Mouse (Mus musculus) E14TG2a.4 (cell line): ENCODE data around the gene Rsg1.

Experiments used
- CTCF ChIP-seq: conservative IDR thresholded peaks from 2 replicates; pipeline ENCODE4 v1.5.1; 2014; ENCODE audit warnings: low read length
- NANOG ChIP-seq: IDR thresholded peaks from 2 replicates; pipeline ENCODE4 v1.6.1; 2014; ENCODE audit warnings: borderline replicate concordance, low read length, mixed read lengths
- POU5F1 ChIP-seq: IDR thresholded peaks from 2 replicates; pipeline ENCODE4 v1.6.1; 2014; ENCODE audit warnings: low read length, borderline replicate concordance

DNA sequence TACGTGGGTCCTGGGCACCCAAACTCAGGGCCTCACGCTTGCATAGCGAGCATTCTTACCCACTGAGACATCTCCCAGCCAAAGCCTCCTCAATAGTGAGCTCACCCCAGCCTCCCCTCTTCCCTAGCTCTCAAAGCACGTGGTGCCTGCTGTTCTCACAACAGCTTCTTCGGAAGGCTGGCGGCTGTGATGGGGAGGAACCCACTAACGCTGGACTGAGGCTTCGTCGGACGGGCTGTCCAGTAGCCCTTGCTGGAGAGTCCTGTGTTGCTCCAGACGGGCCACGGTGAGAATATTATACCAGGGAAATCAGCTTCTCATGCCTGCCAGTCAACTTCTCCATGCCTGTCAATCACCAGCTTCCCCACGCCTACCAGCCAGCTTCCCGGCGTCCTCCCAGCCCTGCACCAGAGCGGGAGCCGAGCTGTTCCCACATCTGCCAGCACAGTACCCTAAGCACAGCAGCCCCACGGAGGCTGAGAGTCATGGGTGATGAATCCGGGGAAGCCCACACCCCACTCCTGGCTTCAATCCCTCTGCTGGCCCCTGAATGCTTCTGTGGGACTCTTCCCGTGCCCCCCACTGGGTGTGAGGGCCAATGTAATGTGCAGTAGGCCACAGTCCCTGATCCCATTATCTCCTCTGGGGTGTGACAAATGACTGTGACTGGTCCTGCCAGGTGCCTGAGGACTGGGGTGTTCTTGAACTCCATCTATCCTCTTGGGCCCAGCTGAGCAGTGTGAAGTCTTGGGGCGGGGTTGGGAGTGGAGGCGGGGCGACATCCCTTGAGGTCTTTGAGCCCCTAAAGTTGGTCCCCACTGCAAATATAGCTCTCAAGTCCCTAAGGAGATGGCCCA is 61.0 kb downstream of the Rsg1 start:
- no peak for TF ChIP-seq CTCF
- no peak for TF ChIP-seq POU5F1
- TF ChIP-seq NANOG, result no peak
